Mouse (Mus musculus) central nervous system, embryonic 14 days (tissue): ENCODE data around the gene 9330182L06Rik. TPM values are rescaled to one million over a fixed set of nuclear protein-coding genes. Genes with fewer than 3 reads are reported as not detected.

ENCODE experiments used
- polyA plus RNA-seq: library from polyadenylated mRNA; depleted of rRNA; stranded (reverse); fragments of >200 nt; gene quantifications from 2 replicates; pipeline ENCODE4 v1.2.3, GENCODE M21; 2012; rRNA removed

The 9330182L06Rik gene
- polyA plus RNA-seq = 16.5 and 19.5 TPM in 2 replicates

DNA sequence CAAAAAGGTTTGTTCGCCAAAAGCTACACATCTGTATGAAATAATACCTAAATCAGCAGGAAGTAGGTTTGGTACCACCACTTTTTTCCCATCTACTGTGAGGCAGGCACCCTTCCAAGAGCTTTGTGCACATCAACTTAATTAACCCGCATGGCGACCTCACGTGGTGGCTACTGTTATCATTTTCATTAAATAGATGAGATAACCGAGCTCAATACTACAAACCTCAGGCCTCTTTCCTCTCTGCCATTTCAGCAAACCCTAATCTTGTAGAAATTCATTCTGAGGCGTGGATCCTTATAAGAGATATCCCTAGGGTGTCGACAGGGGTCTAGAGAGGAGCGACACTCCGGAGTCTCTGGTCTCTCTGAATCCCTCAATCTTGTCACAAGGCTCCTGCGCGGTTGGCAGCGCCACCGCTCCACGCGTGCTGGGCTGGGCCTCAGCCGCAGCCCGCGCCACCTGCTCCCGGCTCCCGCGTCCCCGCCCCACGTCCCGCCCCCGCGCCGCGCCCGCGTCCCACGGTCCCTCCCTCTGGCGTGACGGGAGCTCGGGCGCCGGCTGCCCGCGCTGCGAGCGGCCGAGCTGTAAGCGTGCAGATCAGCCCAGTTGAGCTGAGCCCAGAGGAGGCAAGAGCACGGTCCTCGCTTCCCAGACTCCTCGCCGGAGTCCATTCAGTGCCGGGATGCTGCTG is at the start of gene 9330182L06Rik:
Gene 9330182L06Rik (plus strand): TSS at position 533 of the 694 bp plus-strand sequence.

Other genes starting within 250 kb of the 9330182L06Rik start
- 6.0 and 6.7 TPM in 2 replicates for gene Tmem243, start 165.4 kb upstream of the 9330182L06Rik start, polyA plus RNA-seq
- 87.0 and 91.7 TPM in 2 replicates for gene Dmtf1, start 104.3 kb upstream of the 9330182L06Rik start, polyA plus RNA-seq